In genomic region chr2:181241602-181242313, GRCm38 (mm10) we compare ENCODE assay signal across 8 mouse cellular contexts. TPM values are rescaled to one million over a fixed set of nuclear protein-coding genes. Genes with fewer than 3 reads are reported as not detected.
DNase-seq lines count a peak whose midpoint lies in the region; ATAC-seq lines count a peak whose summit lies in the region.

Helz2 (minus strand) TSS chr2:181242027.

- H3K4me1 ChIP-seq in heart, embryonic 15.5 days (replicated peaks): peaks cover 15% of the 10 kb centered on the region; the same call in 1 of the 2 replicates
- peaks cover 58% of the 10 kb centered on the region for H3K4me1 ChIP-seq in megakaryocyte, embryonic 14.5 days
- H3K4me1 ChIP-seq in stomach, embryonic 15.5 days: peaks cover 7% of the 10 kb centered on the region; the same call in 1 of the 2 replicates

- H3K4me2 ChIP-seq in heart, embryonic 15.5 days: peak within 1 kb of the TSS; percentile 79
- peak within 1 kb of the TSS; percentile 67 for H3K4me2 ChIP-seq in stomach, embryonic 15.5 days

- 8% methylated on average over 16 of the region's 16 CpGs for WGBS in heart, embryonic 15.5 days
- WGBS in stomach, embryonic 15.5 days: 5% methylated on average over 16 of the region's 16 CpGs

- H3K27ac ChIP-seq in heart, embryonic 15.5 days: no peak within 1 kb of the TSS
- H3K27ac ChIP-seq in stomach, embryonic 15.5 days: no peak within 1 kb of the TSS

- H3K9me3 ChIP-seq in heart, embryonic 15.5 days (replicated peaks): no peaks in the 10 kb centered on the region
- peaks cover 5% of the 10 kb centered on the region for H3K9me3 ChIP-seq in megakaryocyte, embryonic 14.5 days
- H3K9me3 ChIP-seq in stomach, embryonic 15.5 days: no peaks in the 10 kb centered on the region

- DNase-seq in gastrocnemius, postnatal 14 days: peak; percentile 34
- DNase-seq in gastrocnemius, adult 8-10 months (ENCODE audit: low spot score in 2 of 2): no peak
- peak; percentile 42 for DNase-seq in embryo, embryonic 11 days
- peak; percentile 71 for DNase-seq in kidney, postnatal 14 days

- H3K9ac ChIP-seq in heart, embryonic 15.5 days: peak within 1 kb of the TSS; percentile 64
- peak within 1 kb of the TSS; percentile 39; the same call in 1 of the 2 replicates for H3K9ac ChIP-seq in stomach, embryonic 15.5 days

- no peaks in the 10 kb centered on the region for H3K27me3 ChIP-seq in heart, embryonic 15.5 days
- peaks cover 6% of the 10 kb centered on the region for H3K27me3 ChIP-seq in megakaryocyte, embryonic 14.5 days (replicated peaks)
- no peaks in the 10 kb centered on the region for H3K27me3 ChIP-seq in stomach, embryonic 15.5 days (replicated peaks)

- ATAC-seq in heart, embryonic 15.5 days (replicated peaks; ENCODE audit: insufficient number of reproducible peaks, insufficient read depth, low FRiP score, low read depth): peak; percentile 49; the same call in 1 of the 2 replicates
- peak; percentile 81 for ATAC-seq in stomach, embryonic 15.5 days (ENCODE audit: insufficient read depth, low FRiP score, low read depth)
- ATAC-seq in cerebellum, adult (ENCODE audit: insufficient number of reproducible peaks, low FRiP score, low TSS enrichment): no peak

- H3K4me3 ChIP-seq in heart, embryonic 15.5 days: peak within 1 kb of the TSS; percentile 66
- peak within 1 kb of the TSS; percentile 94 for H3K4me3 ChIP-seq in megakaryocyte, embryonic 14.5 days (replicated peaks)
- peak within 1 kb of the TSS; percentile 59 for H3K4me3 ChIP-seq in stomach, embryonic 15.5 days (replicated peaks)

- intact Hi-C loops in gastrocnemius, postnatal 14 days (cut with DNase I; ENCODE audit: low total_unique reads): no loop called here

- no peaks in the 10 kb centered on the region for H3K36me3 ChIP-seq in heart, embryonic 15.5 days
- H3K36me3 ChIP-seq in megakaryocyte, embryonic 14.5 days (replicated peaks; ENCODE audit: low read length): peaks cover 40% of the 10 kb centered on the region
- H3K36me3 ChIP-seq in stomach, embryonic 15.5 days: no peaks in the 10 kb centered on the region

RNA-seq across cellular contexts. Expression of gene Helz2, which starts in this region (rescaled TPM):
- 1 to 10 TPM; 2.9 to 3.0 TPM for total RNA-seq in gastrocnemius, postnatal 14 days (2021)
- 1 to 10 TPM; 1.4 to 1.8 (median 1.6) TPM for total RNA-seq in gastrocnemius, adult 8-10 months (2022)
- polyA plus RNA-seq in heart, embryonic 15.5 days (2015; fragmentation: Nextera tagmentation; extraction: Ambion mirVana): 0.87 and 1.9 TPM in 2 replicates
- 1.9 and 2.3 TPM in 2 replicates for polyA plus RNA-seq in megakaryocyte, embryonic 14.5 days (2012; ENCODE audit: insufficient read depth, low replicate concordance)
- polyA plus RNA-seq in stomach, embryonic 15.5 days (2015; fragmentation: Nextera tagmentation; extraction: Ambion mirVana): 2.1 and 2.3 TPM in 2 replicates

Comparison
In these comparisons a context has a peak if more than half of its experiments do, and no peak if none do; other contexts are left out.
1. DNase-seq: peak in gastrocnemius, postnatal 14 days (single experiment), embryo, embryonic 11 days (single experiment) and kidney, postnatal 14 days (single experiment); none in gastrocnemius, adult 8-10 months (0 of 2).
2. Peak in every context shown above with its lines, with median percentiles within 50 percentile points of each other: H3K4me3 ChIP-seq.